In genomic region chr17:74294426-74295025, GRCm38 (mm10) we compare ENCODE assay signal across 8 mouse cellular contexts. TPM values are rescaled to one million over a fixed set of nuclear protein-coding genes. Genes with fewer than 3 reads are reported as not detected.
A peak's percentile ranks its signal among the peaks of the same experiment; 100 is the strongest.
DNase-seq lines count a peak whose midpoint lies in the region; ATAC-seq and TF ChIP-seq lines count a peak whose summit lies in the region.

No protein-coding gene starts in this region.

- peak; percentile 72 for DNase-seq in 416B (ENCODE audit: low read depth)
- DNase-seq in adrenal gland, postnatal 4 days (ENCODE audit: low spot score in 2 of 2) = peak; percentile 61 to 75
- peak; percentile 92 for DNase-seq in heart, embryonic 10.5 days (ENCODE audit: low spot score)
- DNase-seq in liver, adult 2 months (ENCODE audit: extremely low read depth, low read depth, low spot score) = peak; percentile 64
- peak; percentile 86 to 88 for DNase-seq in spleen, postnatal 36 days (ENCODE audit: low spot score in 2 of 2)

- H3K4me2 ChIP-seq in embryonic facial prominence, embryonic 15.5 days (replicated peaks) = peak overlapping the region; percentile 59
- H3K4me2 ChIP-seq in kidney, embryonic 15.5 days = peak overlapping the region; percentile 87

- peak; percentile 58; the same call in 1 of the 2 replicates for TF ChIP-seq POLR2A in liver, adult 2 months (IDR thresholded peaks at IDR 0.05; ENCODE audit: extremely low read depth, insufficient read depth, low read length)

- H3K27me3 ChIP-seq in embryonic facial prominence, embryonic 15.5 days = no peaks in the 10 kb centered on the region
- no peaks in the 10 kb centered on the region for H3K27me3 ChIP-seq in heart, embryonic 10.5 days (ENCODE audit: insufficient read depth, poor library complexity, severe bottlenecking)
- no peaks in the 10 kb centered on the region for H3K27me3 ChIP-seq in kidney, embryonic 15.5 days
- H3K27me3 ChIP-seq in liver, adult 2 months (ENCODE audit: control insufficient read depth, insufficient read depth, low read length) = no peaks in the 10 kb centered on the region

- peak; percentile 88 for ATAC-seq in embryonic facial prominence, embryonic 15.5 days (ENCODE audit: insufficient number of reproducible peaks, low FRiP score, low TSS enrichment, low read depth)
- ATAC-seq in kidney, embryonic 15.5 days (replicated peaks; ENCODE audit: low FRiP score) = peak; percentile 92
- peak; percentile 79 for ATAC-seq in monocyte, adult 5-6 weeks (replicated peaks; ENCODE audit: insufficient number of reproducible peaks, low FRiP score, low TSS enrichment, poor library complexity, severe bottlenecking)

- peak overlapping the region; percentile 95 for H3K4me3 ChIP-seq in embryonic facial prominence, embryonic 15.5 days (replicated peaks)
- H3K4me3 ChIP-seq in heart, embryonic 10.5 days = peak overlapping the region; percentile 94
- peak overlapping the region; percentile 88 for H3K4me3 ChIP-seq in kidney, embryonic 15.5 days (replicated peaks)
- peak overlapping the region; percentile 98 for H3K4me3 ChIP-seq in liver, adult 2 months (ENCODE audit: insufficient read depth, low read depth, low read length)

- H3K36me3 ChIP-seq in embryonic facial prominence, embryonic 15.5 days = peaks cover 7% of the 10 kb centered on the region
- peaks cover 16% of the 10 kb centered on the region for H3K36me3 ChIP-seq in heart, embryonic 10.5 days
- H3K36me3 ChIP-seq in kidney, embryonic 15.5 days = peaks cover 15% of the 10 kb centered on the region
- peaks cover 2% of the 10 kb centered on the region; the same call in 1 of the 2 replicates for H3K36me3 ChIP-seq in liver, adult 2 months (ENCODE audit: control insufficient read depth, insufficient read depth, low read length)

- WGBS in embryonic facial prominence, embryonic 15.5 days = under 1% methylated on average over 74 of the region's 80 CpGs
- under 1% methylated on average over 79 of the region's 80 CpGs for WGBS in heart, embryonic 10.5 days
- WGBS in kidney, embryonic 15.5 days = under 1% methylated on average over 38 of the region's 80 CpGs
- 4% methylated on average over 79 of the region's 80 CpGs for WGBS in liver, adult 2 months

- peaks cover 14% of the 10 kb centered on the region for H3K4me1 ChIP-seq in embryonic facial prominence, embryonic 15.5 days
- H3K4me1 ChIP-seq in heart, embryonic 10.5 days = peaks cover 19% of the 10 kb centered on the region; the same call in 1 of the 2 replicates
- H3K4me1 ChIP-seq in kidney, embryonic 15.5 days = peaks cover 28% of the 10 kb centered on the region
- H3K4me1 ChIP-seq in liver, adult 2 months (ENCODE audit: control insufficient read depth, insufficient read depth, low read length) = peaks cover 1% of the 10 kb centered on the region

- no peak for TF ChIP-seq CTCF in liver, adult 2 months (IDR thresholded peaks at IDR 0.05; ENCODE audit: low read depth, low read length)

- peak overlapping the region; percentile 100 for H3K27ac ChIP-seq in embryonic facial prominence, embryonic 15.5 days (replicated peaks)
- peak overlapping the region; percentile 98 for H3K27ac ChIP-seq in heart, embryonic 10.5 days
- H3K27ac ChIP-seq in kidney, embryonic 15.5 days = peak overlapping the region; percentile 99
- peak overlapping the region; percentile 91 for H3K27ac ChIP-seq in liver, adult 2 months (replicated peaks; ENCODE audit: insufficient read depth, low read depth, low read length)

- H3K79me2 ChIP-seq in liver, adult 2 months (ENCODE audit: control insufficient read depth, insufficient read depth, low read length) = peaks cover 20% of the 10 kb centered on the region

- peak overlapping the region; percentile 92 for H3K9ac ChIP-seq in embryonic facial prominence, embryonic 15.5 days
- H3K9ac ChIP-seq in kidney, embryonic 15.5 days = peak overlapping the region; percentile 92
- H3K9ac ChIP-seq in liver, adult 2 months (ENCODE audit: low read depth, low read length) = peak overlapping the region; percentile 96

- no peaks in the 10 kb centered on the region for H3K9me3 ChIP-seq in embryonic facial prominence, embryonic 15.5 days (replicated peaks)
- no peaks in the 10 kb centered on the region for H3K9me3 ChIP-seq in heart, embryonic 10.5 days
- no peaks in the 10 kb centered on the region for H3K9me3 ChIP-seq in kidney, embryonic 15.5 days (replicated peaks)

RNA-seq across cellular contexts. Expression of gene Memo1, which starts 0.8 kb away (rescaled TPM):
- total RNA-seq in adrenal gland, postnatal 4 days (2021) = 10 to 100 TPM; 88.3 to 94.1 TPM
- 83.1 and 88.5 TPM in 2 replicates for polyA plus RNA-seq in embryonic facial prominence, embryonic 15.5 days (2015; fragmentation: Nextera tagmentation; extraction: Ambion mirVana)
- polyA plus RNA-seq in heart, embryonic 10.5 days (2016; fragmentation: Nextera tagmentation; extraction: Ambion mirVana) = 79.6 and 80.7 TPM in 2 replicates
- 77.4 and 81.7 TPM in 2 replicates for polyA plus RNA-seq in kidney, embryonic 15.5 days (2015; fragmentation: Nextera tagmentation; extraction: Ambion mirVana)
- total RNA-seq in liver, adult 2 months (2014; rRNA removed) = 31.8 and 36.6 TPM in 2 replicates
- polyA plus RNA-seq in liver, adult 2 months (2012; rRNA removed) = 34.5 and 36.0 TPM in 2 replicates
- 31.5 to 57.2 TPM (median 39.3 TPM) in 3 replicates for total RNA-seq in monocyte, adult 5-6 weeks (2017)

RNA-seq across cellular contexts. Expression of gene Dpy30, which starts 29.2 kb away (rescaled TPM):
- total RNA-seq in adrenal gland, postnatal 4 days (2021) = 100 to 1,000 TPM; 105 to 107 TPM
- polyA plus RNA-seq in embryonic facial prominence, embryonic 15.5 days (2015; fragmentation: Nextera tagmentation; extraction: Ambion mirVana) = 191 and 200 TPM in 2 replicates
- 223 and 232 TPM in 2 replicates for polyA plus RNA-seq in heart, embryonic 10.5 days (2016; fragmentation: Nextera tagmentation; extraction: Ambion mirVana)
- 237 and 269 TPM in 2 replicates for polyA plus RNA-seq in kidney, embryonic 15.5 days (2015; fragmentation: Nextera tagmentation; extraction: Ambion mirVana)
- 22.1 and 29.2 TPM in 2 replicates for total RNA-seq in liver, adult 2 months (2014; rRNA removed)
- polyA plus RNA-seq in liver, adult 2 months (2012; rRNA removed) = 30.4 and 34.7 TPM in 2 replicates
- 18.9 to 40.3 TPM (median 27.6 TPM) in 3 replicates for total RNA-seq in monocyte, adult 5-6 weeks (2017)

RNA-seq across cellular contexts. Expression of gene Spast, which starts 44.3 kb away (rescaled TPM):
- total RNA-seq in adrenal gland, postnatal 4 days (2021) = 10 to 100 TPM; 38.2 to 39.0 TPM
- polyA plus RNA-seq in embryonic facial prominence, embryonic 15.5 days (2015; fragmentation: Nextera tagmentation; extraction: Ambion mirVana) = 17.0 and 17.1 TPM in 2 replicates
- 11.8 and 12.3 TPM in 2 replicates for polyA plus RNA-seq in heart, embryonic 10.5 days (2016; fragmentation: Nextera tagmentation; extraction: Ambion mirVana)
- polyA plus RNA-seq in kidney, embryonic 15.5 days (2015; fragmentation: Nextera tagmentation; extraction: Ambion mirVana) = 13.0 and 14.4 TPM in 2 replicates
- total RNA-seq in liver, adult 2 months (2014; rRNA removed) = 15.0 and 16.8 TPM in 2 replicates
- 5.6 and 6.1 TPM in 2 replicates for polyA plus RNA-seq in liver, adult 2 months (2012; rRNA removed)
- 44.4 to 55.2 TPM (median 54.8 TPM) in 3 replicates for total RNA-seq in monocyte, adult 5-6 weeks (2017)

Comparison
In these comparisons a context has a peak if more than half of its experiments do, and no peak if none do; other contexts are left out.
1. Peak in every context shown above with its lines: DNase-seq, ATAC-seq, H3K4me3 ChIP-seq and H3K27ac ChIP-seq.